Mouse (Mus musculus) thymus, postnatal 25 days (tissue): ENCODE measurements around the gene Mboat1.

ENCODE experiments used
- DNase-seq: peaks from one replicate; pipeline ENCODE4 v3.0.0; 2022

Gene Mboat1

DNA sequence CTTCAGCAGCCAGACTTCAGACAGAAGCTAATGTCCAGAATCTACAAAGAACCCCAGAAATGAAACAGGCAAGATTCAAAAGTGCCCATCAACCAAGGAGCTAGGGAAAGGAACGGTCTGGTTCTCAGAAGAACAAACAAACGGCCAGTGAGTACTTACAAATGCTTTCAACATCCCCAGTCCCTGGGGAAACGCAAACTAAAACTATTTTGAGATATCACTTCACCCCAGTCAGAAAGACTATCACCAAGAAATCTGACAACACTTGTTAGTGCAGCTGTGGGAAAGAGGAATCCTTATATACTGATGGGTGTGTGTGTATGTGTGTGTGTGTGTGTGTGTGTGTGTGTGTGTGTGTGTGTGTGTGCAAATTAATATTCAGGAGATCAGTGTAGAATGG, 116.4 kb downstream of the Mboat1 start:
- no peak for DNase-seq

DNA sequence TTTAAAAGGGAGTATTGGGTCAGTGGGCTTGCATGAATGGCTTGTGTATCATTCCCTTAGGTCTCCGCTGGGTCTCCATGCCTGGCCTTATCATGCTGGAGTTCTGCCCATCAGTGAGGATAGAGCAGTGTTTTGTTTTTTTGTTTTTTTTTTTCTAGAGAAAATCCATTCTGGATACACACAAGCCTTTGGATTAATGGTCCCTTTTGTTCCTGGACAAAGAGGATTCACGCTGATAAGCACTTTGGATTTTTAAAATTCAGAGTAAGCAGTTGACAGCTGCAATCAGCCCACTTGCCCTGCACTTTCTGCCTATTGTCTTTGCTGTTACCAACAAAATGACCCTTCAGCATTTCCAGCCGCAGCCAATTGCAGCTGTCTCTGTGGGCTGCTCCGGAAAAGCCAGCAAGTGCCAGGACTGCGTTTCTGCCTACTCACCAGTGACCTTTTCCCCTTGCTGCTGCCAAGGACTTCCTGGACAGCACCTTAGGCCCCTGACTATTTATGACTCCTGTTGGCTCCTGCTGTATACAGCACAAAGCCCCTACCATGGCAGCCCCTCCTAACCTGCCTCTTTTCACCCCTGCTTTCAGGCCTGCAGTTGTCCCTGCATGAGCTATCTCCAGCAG, 117.5 kb downstream of the Mboat1 start:
- no peak for DNase-seq

DNA sequence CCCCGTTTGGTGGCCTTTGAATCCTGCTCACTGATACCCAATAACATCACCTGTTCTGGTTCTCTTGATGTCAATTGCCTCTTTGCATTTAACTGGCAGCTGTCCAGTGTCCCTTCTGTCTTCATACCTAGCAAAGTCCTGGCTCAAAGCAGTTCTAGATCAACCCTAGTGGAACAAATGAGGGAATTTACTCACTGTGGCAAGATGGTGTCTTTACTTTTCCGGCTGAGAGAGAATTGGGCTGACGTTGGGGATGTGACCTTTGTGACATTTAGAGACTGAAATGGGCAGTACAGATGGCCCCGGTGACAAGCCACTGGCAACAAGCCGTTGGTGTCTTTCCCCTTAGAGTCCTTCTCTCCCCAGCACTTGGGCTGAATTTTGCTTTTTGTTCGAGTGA, 118.1 kb downstream of the Mboat1 start:
- no peak for DNase-seq

DNA sequence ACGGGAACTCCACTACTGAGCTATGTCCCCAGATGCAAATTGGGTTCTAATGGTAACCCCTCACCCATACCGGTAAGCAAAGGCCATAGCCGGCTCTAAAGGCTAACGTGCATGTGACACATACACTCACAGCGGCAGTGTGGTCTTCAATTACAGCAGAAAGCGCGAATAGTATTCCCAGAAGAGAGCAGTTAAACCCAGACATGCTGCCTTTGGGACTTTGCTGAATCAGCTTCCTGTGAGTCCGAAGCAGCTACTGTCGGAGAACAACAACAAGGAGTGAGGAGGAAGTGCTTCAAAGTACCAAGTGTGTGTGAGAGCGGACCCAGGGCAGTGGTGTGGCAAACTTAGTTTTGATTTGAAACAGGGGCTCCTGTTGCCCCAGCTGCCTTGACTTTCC, 122.5 kb downstream of the Mboat1 start:
- no peak for DNase-seq

DNA sequence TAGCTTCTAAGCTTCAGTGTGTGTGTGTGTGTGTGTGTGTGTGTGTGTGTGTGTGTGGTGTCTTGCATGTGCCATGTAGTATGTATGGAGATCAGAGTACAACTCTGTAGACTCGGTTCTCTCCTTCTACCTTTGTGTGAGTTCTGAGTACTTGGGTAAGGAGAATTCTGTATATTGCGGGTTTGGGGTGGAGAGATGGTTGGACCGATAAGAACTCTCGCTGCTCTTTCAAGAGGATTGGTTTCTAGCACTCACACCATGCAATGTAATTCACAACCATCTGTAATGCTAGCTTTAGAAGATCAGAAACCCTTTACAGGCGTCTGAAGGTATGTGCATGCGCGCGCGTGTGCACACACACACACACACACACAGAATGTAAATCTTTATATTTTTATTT, 123.0 kb downstream of the Mboat1 start:
- no peak for DNase-seq

DNA sequence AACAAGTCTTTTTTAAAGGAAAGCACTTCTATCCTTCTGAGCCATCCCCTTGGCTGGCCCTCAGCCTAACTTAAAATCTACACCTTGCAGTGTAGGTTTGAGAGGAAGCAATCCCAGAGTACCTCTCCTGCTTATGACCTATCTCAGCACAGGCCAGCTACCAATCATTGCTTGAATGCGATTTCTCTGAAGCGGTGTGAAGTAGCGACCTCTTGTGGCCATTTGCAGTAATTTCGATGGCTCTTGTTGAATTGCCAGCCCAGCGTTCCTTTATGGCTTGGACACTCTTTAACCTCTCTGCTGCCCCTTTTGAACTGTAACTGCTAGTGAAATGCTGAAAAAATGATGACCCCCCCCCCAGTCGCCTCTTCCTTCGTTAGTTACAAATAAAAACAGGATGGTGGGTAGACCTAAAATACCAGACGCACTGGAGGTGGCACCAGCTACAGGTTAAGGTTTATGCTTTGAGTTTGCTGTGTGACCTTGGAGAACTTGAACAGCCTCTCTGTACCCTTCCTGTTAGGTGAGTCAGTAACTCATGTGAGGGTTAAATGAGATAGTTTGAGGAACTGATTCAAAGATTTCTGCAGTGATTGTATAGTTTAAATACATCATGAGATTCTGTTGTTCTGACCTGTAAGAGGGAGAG, 123.7 kb downstream of the Mboat1 start:
- DNase-seq = peak; percentile 74

DNA sequence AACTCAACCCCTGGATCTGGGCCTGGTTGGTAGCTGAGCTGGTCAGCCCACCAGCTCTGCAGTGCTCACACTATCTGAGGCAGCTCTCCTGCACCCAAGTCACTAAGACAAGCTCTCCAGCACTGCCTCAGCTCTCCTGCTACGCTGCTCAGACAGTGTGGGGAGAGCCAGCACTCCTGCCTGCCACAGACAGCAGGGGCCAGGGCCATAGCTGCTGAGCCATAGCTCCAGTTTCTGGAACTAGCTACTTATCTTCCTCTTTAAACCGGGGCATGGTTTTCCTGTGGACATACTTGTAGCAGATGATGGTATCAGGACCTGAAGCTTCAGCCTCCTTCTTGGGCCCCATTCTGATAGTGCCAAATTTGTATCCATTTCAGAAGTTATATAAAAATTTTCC, 127.4 kb downstream of the Mboat1 start:
- DNase-seq = no peak

DNA sequence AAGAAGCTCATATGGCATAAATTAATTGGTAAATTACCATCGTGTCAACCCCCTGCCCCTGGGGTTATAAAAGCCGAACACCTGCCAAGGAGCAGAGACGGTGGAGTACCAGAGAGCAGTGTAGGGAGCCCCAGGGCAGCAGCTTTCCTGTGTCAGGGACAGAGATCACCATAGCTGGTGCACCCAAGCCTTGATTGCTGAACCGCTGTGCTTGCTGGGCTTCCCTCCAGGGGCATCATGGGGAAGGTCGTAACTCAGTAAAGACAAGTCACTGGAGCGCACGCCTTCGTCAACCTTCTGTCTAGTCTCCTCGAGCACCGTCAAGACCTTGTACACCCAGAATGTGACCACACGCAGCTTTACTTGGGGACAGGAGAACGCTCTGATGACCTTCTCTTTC, 128.0 kb downstream of the Mboat1 start:
- no peak for DNase-seq

DNA sequence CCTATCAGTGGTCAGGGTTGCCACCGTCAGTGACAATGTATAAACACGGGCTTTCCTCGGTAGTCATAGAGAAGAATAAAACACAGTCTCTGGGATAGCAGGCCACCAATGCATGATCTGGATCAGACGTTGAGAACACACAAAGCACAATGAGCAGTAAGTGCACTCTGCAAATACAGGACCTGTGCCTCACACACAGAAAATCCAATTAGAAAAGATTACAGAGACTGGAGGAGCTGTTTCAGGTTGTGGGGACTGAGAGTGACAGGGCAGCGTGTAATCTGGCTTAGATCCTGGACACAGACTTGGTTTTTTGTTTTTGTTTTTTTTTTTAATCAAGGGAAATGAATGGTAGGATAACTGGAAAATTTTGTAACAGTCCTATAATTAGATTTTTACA, 128.5 kb downstream of the Mboat1 start:
- no peak for DNase-seq

DNA sequence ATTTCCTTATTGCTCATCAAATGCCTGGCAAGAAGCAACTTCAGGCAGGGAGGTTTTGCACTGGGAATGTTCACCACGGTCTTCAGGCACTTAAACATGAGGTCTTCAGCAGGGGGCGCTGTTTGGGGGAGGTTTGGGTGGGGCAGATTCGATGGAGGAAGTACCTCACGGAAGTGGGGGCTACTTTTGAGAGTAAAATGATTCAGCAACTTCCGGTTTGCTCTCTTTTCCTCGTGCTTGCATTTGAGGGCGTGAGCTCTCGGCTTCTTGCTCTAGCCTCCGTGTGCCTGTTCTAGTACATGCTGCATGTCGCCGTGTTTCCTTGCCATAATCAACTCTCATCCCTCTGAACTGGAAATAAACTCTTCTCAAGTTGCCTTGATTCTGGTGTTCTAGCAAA, 129.7 kb downstream of the Mboat1 start:
- DNase-seq = no peak

DNA sequence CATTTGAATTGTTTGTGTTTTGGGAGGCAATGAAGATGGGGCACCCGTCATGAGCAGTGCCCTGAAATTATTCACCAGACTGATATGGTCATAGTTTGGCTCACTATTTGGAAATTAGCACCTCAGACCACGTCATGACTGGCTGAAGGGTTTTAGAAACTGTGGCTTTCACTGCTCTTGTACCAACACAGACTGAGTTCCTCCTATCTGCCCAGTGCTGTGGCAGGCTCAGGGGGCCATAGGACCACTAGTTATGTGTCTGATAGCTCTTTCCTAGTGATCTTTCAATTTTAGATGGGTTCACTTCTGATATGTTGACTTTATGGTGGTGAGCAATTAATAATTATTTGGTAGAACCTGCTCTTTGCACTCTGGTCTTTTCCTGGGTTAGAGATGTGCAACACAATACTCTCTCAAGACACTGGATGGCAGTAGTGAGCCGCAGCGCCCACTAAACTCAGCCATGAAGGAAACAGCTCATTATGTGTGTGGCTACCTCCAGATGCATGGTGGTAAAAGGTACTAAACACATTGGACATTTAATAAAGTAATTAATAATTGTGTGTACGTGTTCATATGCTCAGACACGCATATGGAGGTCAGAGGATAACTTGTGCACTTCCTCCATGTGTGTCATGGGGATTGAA, 135.9 kb downstream of the Mboat1 start:
- DNase-seq = peak; percentile 21
